Mouse (Mus musculus) myocyte (in vitro differentiated cells): ENCODE results near the gene Garnl3.

Experiments used
- CEBPB ChIP-seq: IDR thresholded peaks from 2 replicates; pipeline ENCODE4 v1.6.1; 2011; ENCODE audit warnings: mild to moderate bottlenecking, moderate library complexity; ENCODE audit not compliant: poor library complexity, insufficient read depth, severe bottlenecking
- E2F4 ChIP-seq: IDR thresholded peaks from one replicate; pipeline ENCODE4 v1.6.1; 2011; ENCODE audit warnings: mild to moderate bottlenecking, control low read depth, moderate library complexity; ENCODE audit not compliant: insufficient read depth
- MAX ChIP-seq: IDR thresholded peaks from one replicate; pipeline ENCODE4 v1.6.1; 2011; ENCODE audit warnings: low read depth, mild to moderate bottlenecking, control low read depth
- MYOG ChIP-seq, 3 experiments: IDR thresholded peaks; one replicate each; pipeline ENCODE4 v1.6.1; 2011; ENCODE audit warnings: control low read depth in 2 of 3, low read depth in 2 of 3, mild to moderate bottlenecking in 2 of 3; ENCODE audit not compliant: insufficient read length in 2 of 3, control insufficient read depth in 1 of 3, insufficient read depth in 1 of 3
- POLR2A ChIP-seq: IDR thresholded peaks from one replicate; pipeline ENCODE4 v1.6.1; 2011; ENCODE audit warnings: low read depth, mild to moderate bottlenecking, control low read depth, moderate library complexity; ENCODE audit not compliant: insufficient read length
- POLR2AphosphoS2 ChIP-seq: IDR thresholded peaks from one replicate; pipeline ENCODE4 v1.6.1; 2011; ENCODE audit warnings: low read depth, control low read depth; ENCODE audit not compliant: insufficient read length
- REST ChIP-seq: IDR thresholded peaks from one replicate; pipeline ENCODE4 v1.6.1; 2011; ENCODE audit warnings: mild to moderate bottlenecking, control low read depth, moderate library complexity; ENCODE audit not compliant: insufficient read depth, insufficient read length
- SRF ChIP-seq: IDR thresholded peaks from one replicate; pipeline ENCODE4 v1.6.1; 2011; ENCODE audit warnings: low read depth; ENCODE audit not compliant: control insufficient read depth, insufficient read length
- TCF12 ChIP-seq: IDR thresholded peaks from one replicate; pipeline ENCODE4 v1.6.1; 2011; ENCODE audit warnings: mild to moderate bottlenecking, control low read depth; ENCODE audit not compliant: poor library complexity, insufficient read depth, severe bottlenecking
- TCF3 ChIP-seq: IDR thresholded peaks from one replicate; pipeline ENCODE4 v1.6.1; 2011; ENCODE audit warnings: low read depth, control low read depth; ENCODE audit not compliant: insufficient read length
- USF1 ChIP-seq: IDR thresholded peaks from one replicate; pipeline ENCODE4 v1.6.1; 2011; ENCODE audit warnings: low read depth, mild to moderate bottlenecking, control low read depth, moderate library complexity

- TF ChIP-seq POLR2A, result no peak
- no peak for TF ChIP-seq E2F4
- TF ChIP-seq POLR2AphosphoS2, result no peak
- TF ChIP-seq USF1, result no peak
- TF ChIP-seq CEBPB, result no peak
- no peak for TF ChIP-seq MAX
- no peak for TF ChIP-seq TCF3
- no peak for TF ChIP-seq REST
- TF ChIP-seq TCF12, result no peak
- no peak for TF ChIP-seq MYOG (IDR thresholded peaks at IDR 0.05; ENCODE audit: control insufficient read depth in 1 of 3, insufficient read depth in 1 of 3, insufficient read length in 2 of 3, low read depth in 2 of 3)
- no peak for TF ChIP-seq SRF
Observed at GRCm38 (mm10) chr2:33159593-33159992, 28.1 kb upstream of the Garnl3 start.
